Mouse (Mus musculus) ZHBTc4 (cell line): ENCODE data around the gene Fyn.

Experiments used
- DNase-seq: peaks from one replicate; pipeline ENCODE4 v3.0.0-alpha.2; 2011; ENCODE audit warnings: low read depth, low spot score

The Fyn gene

GRCm38 (mm10) chr10:39506353-39506752 lies 137.7 kb downstream of the Fyn start:
- no peak for DNase-seq

- no peak for DNase-seq
Observed at GRCm38 (mm10) chr10:39506831-39507230, 138.2 kb downstream of the Fyn start.

DNA sequence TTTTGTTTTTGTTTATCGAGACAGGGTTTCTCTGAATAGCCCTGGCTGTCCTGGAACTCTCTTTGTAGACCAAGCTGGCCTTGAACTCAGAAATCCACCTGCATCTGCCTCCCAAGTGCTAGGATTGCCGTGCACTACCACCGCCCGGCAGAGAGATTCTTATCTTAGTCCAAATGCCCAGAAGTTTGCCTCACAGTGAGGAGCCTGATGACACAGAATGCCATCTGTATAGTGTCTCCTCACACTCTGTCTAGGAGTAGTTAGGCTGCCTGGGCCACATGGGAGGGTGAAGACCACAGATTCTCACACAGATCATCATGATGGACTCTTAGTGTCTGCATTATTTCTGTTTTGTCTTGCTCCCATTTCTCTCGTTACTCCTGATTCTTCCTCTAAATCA lies 140.1 kb downstream of the Fyn start:
- no peak for DNase-seq

- DNase-seq: no peak
Observed at GRCm38 (mm10) chr10:39509937-39510336, 141.3 kb downstream of the Fyn start.

DNA sequence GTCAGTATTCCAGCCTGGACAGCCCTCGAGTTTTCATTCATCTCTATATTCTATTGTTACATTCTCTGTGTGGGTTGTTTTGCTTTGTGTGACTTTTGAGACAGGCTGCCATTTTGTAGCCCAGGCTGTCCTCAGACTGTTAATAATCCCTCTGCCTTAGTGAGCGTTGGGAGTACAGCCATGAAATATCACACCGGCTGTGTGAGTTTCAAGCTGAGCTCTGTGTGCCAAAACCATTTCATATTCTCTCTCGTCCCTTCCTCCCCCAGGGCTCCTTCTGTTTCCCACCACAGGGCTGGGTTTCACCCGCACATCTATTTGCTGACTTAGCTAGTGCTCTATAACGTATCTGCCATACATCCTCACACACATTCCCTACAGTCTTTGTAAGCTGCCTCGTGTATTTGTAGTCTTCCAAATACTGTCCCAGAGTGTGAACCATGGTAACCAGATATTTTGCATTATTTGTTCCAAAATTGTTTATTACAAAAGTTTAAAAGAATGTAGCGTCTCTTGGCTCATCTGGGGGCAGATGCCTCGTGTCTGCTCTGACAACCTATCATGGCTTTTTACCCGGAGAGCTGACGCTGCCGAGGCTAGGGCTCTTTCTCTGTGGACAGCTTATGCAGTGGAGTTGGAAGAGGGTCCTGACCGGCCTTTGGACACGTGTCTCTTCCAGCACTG lies 144.1 kb downstream of the Fyn start:
- no peak for DNase-seq

GRCm38 (mm10) chr10:39514916-39515315 lies 146.3 kb downstream of the Fyn start:
- DNase-seq: no peak

- no peak for DNase-seq
Observed at GRCm38 (mm10) chr10:39516541-39517133, 148.0 kb downstream of the Fyn start.

GRCm38 (mm10) chr10:39517375-39517774 lies 148.7 kb downstream of the Fyn start:
- DNase-seq: peak; percentile 50

- no peak for DNase-seq
Observed at GRCm38 (mm10) chr10:39518232-39518631, 149.6 kb downstream of the Fyn start.

DNA sequence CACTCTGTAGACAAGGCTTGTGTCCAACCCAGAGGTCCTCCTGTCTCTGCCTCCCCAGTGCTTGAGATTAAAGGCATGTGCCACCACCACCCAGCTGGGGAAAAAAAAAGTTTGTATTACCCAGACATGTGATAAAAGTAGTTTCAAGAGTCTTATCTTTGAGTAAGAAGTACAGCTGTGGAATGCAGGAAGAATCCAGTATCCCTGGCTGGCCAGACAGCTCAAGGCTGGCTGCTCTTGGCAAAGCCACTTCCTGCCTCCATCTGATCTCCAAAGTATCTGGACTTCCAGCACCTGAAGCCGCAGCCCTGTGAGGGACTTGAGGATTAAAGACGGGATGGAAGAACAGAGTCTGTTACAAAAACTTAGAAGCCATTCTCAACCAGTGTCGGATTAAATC lies 150.2 kb downstream of the Fyn start:
- no peak for DNase-seq

GRCm38 (mm10) chr10:39520123-39520989 lies 151.7 kb downstream of the Fyn start:
- peak; percentile 63 for DNase-seq

GRCm38 (mm10) chr10:39521327-39521726 lies 152.7 kb downstream of the Fyn start:
- DNase-seq: no peak

GRCm38 (mm10) chr10:39521861-39522391 lies 153.3 kb downstream of the Fyn start:
- DNase-seq: no peak

DNA sequence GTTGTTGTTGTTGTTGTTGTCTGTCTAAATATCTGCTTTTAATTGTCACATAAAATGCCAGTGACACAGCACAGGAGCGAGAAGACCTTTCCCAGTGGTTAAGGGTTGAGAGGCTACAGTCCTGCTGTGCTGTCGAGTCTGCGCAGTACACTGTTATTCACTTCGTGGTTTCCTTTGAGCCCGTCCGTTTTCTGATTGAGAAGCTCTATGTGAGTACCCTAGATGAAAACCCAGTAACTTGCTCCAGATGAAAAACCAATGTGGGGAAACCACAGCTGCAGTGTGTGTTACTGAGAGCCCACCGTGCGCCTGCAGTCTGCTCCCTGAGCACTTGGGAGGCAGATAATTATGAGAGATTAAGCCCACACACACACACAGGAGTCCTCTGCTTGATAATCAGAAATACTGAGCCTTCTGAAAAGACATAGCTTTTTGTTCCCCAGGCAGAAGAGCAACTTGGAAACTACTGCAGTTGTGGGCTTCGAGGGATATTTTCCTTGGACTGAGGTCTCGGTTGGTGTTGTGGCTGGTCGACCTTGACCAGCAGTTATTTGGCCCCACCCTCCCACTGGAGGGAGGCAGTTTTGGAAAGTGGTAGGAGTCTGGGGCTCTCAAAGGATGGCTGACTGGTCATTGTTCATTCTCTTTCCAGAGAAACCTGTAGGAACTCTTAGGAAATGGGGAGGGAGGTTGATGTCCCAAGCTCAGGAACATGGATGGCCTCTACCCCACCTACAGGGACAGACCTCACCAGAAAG lies 154.4 kb downstream of the Fyn start:
- no peak for DNase-seq

GRCm38 (mm10) chr10:39524355-39524754 lies 155.7 kb downstream of the Fyn start:
- DNase-seq: peak; percentile 64

DNA sequence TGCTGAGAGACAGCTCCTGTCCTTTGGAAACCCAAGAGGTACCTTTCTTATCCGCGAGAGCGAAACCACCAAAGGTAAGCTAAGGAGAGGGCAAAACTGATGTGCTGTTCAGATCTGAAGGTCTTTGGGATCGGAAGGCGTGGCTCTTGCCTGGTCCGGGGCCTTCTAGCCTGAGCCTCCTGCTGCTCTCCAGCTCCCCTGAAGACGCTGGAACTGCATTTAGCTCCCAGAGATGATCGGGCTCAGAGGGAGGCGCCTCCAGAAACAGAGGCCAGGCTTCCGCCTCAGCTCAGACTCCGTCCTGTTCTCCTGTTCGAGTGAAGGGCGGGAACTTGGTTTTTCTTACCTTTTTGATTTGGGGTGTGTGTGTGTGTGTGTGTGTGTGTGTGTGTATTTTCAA lies 156.8 kb downstream of the Fyn start:
- peak; percentile 65 for DNase-seq

DNA sequence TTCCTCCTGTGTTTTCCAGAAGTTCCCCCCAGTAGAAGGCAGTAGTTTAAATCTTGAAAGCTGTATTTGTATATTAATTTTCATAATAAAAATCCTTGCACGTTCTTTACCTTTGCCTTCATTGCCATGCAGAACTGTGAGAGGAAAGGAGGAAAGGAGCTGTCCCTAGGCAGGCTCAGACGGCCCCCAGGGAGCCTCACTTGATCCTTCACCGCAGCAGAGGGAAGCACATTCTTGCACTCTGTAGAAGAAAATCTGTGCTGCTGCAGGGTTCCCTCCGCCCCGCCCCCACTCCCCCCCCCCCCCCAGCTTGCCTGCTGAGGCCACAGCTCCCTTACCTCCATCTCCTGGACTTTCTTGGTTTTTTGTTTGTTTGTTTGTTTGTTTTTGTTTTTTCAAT lies 158.5 kb downstream of the Fyn start:
- no peak for DNase-seq

- DNase-seq: no peak
Observed at GRCm38 (mm10) chr10:39529179-39529578, 160.5 kb downstream of the Fyn start.

GRCm38 (mm10) chr10:39532008-39532740 lies 163.5 kb downstream of the Fyn start:
- peak; percentile 58 for DNase-seq

DNA sequence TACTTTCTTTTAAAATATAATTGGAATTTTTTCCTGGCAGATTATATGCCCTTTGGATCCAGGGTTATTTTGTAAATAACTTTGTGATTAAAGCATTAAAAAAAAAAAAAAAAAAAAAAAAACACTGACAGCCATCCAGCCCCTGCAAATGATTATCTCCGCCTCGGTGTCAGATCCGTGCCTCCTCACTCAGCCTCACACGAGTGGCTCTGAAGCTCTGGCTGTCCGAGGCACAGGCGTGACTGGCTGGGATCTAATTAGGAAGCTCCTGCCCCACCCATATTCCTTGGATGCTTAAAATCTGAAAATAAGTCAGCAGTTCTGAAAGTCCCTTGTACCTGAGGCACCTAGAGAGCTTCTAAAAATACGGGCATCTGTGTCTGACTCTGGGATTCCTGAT lies 164.2 kb downstream of the Fyn start:
- no peak for DNase-seq
